9 mouse cellular contexts compared by ENCODE assay signal in the genomic region with DNA sequence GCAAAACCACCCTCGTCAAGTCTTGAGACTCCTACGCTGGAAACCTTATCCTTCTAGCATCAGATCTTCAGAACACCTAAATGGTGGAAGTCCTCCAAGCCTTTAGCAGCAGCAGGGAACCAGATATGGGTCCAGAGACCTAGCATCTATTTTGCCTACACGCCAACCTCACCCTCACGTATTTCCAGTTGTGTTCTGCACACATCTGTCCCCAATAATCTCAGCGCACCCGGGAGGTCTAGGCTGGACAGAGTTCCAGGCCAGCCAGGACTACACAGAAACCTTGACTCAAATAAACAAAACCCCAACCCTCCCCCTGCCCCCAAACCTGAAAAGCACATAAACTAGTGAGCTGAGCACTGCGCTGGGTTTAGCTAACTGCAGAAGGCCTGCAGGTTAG. TPM values are rescaled to one million over a fixed set of nuclear protein-coding genes. Genes with fewer than 3 reads are reported as not detected.
A peak's percentile ranks its signal among the peaks of the same experiment; 100 is the strongest.
DNase-seq lines count a peak whose midpoint lies in the region; ATAC-seq and TF ChIP-seq lines count a peak whose summit lies in the region.
"Had no signal": no experiment of that assay in that cellular context is flagged by ENCODE, and none has a peak within 500 bp of the region (broad histone marks: within the 10 kb centered on the region; RNA-seq: fewer than 3 reads in every experiment).

No protein-coding gene starts in this region.

- H3K4me3 ChIP-seq in gastrocnemius, adult 2 months, result peak overlapping the region; percentile 49
- peak overlapping the region; percentile 44 for H3K4me3 ChIP-seq in ES-Bruce4 (ENCODE audit: low read depth, low read length)
- H3K4me3 ChIP-seq in forebrain, embryonic 15.5 days, result peak overlapping the region; percentile 85
- peak overlapping the region; percentile 96 for H3K4me3 ChIP-seq in liver, embryonic 13.5 days (replicated peaks)

- ATAC-seq in forebrain, embryonic 15.5 days (replicated peaks), result no peak
- no peak for ATAC-seq in liver, embryonic 13.5 days (ENCODE audit: low read depth)
- ATAC-seq in CD4-positive, CD25-positive, alpha-beta regulatory T cell, adult 4 months, result no peak

- no peaks in the 10 kb centered on the region for H3K27me3 ChIP-seq in ES-Bruce4 (ENCODE audit: control insufficient read depth, insufficient read depth, low read length, poor library complexity, severe bottlenecking)
- no peaks in the 10 kb centered on the region for H3K27me3 ChIP-seq in forebrain, embryonic 15.5 days
- no peaks in the 10 kb centered on the region for H3K27me3 ChIP-seq in liver, embryonic 13.5 days

- no peak for TF ChIP-seq POLR2A in ES-Bruce4 (IDR thresholded peaks at IDR 0.05; ENCODE audit: insufficient read depth, low read length)

- TF ChIP-seq EP300 in ES-Bruce4 (IDR thresholded peaks at IDR 0.05; ENCODE audit: insufficient read depth, low read depth, low read length), result 0 out of 2 replicates have a peak, but pooled peaks have one; percentile 9

- DNase-seq in gastrocnemius, adult 2 months, result no peak
- DNase-seq in gastrocnemius, postnatal 10 days, result no peak
- DNase-seq in liver, embryonic 13.5 days, result no peak
- no peak for DNase-seq in urinary bladder, postnatal 14 days (ENCODE audit: low spot score)
- DNase-seq in thymus, adult 18-20 months, result no peak

- intact Hi-C loops in gastrocnemius, adult 2 months (cut with DNase I), result no loop called here

- no peaks in the 10 kb centered on the region for H3K36me3 ChIP-seq in ES-Bruce4 (ENCODE audit: control insufficient read depth, insufficient read depth, low read length, poor library complexity, severe bottlenecking)
- H3K36me3 ChIP-seq in forebrain, embryonic 15.5 days, result no peaks in the 10 kb centered on the region
- H3K36me3 ChIP-seq in liver, embryonic 13.5 days, result peaks cover 15% of the 10 kb centered on the region

- H3K4me1 ChIP-seq in ES-Bruce4 (ENCODE audit: control insufficient read depth, insufficient read depth, low read length), result peaks cover 2% of the 10 kb centered on the region
- peaks cover 47% of the 10 kb centered on the region for H3K4me1 ChIP-seq in forebrain, embryonic 15.5 days
- H3K4me1 ChIP-seq in liver, embryonic 13.5 days (replicated peaks), result peaks cover 60% of the 10 kb centered on the region

- TF ChIP-seq CTCF in gastrocnemius, adult 2 months (IDR thresholded peaks at IDR 0.05), result no peak
- TF ChIP-seq CTCF in ES-Bruce4 (IDR thresholded peaks at IDR 0.05; ENCODE audit: low read depth, low read length), result no peak

- H3K9me3 ChIP-seq in ES-Bruce4 (replicated peaks; ENCODE audit: control insufficient read depth, insufficient read depth, low read length, poor library complexity, severe bottlenecking), result peaks cover 6% of the 10 kb centered on the region; the same call in 1 of the 2 replicates
- no peaks in the 10 kb centered on the region for H3K9me3 ChIP-seq in forebrain, embryonic 15.5 days
- H3K9me3 ChIP-seq in liver, embryonic 13.5 days (replicated peaks), result 0 out of 2 replicates have a peak, but pooled peaks cover 3% of the 10 kb centered on the region

- 0 out of 2 replicates have a peak overlapping the region, but pooled peaks have one; percentile 53 for H3K9ac ChIP-seq in ES-Bruce4 (ENCODE audit: low read depth, poor library complexity, severe bottlenecking)
- peak overlapping the region; percentile 25 for H3K9ac ChIP-seq in forebrain, embryonic 15.5 days (replicated peaks)
- peak overlapping the region; percentile 97 for H3K9ac ChIP-seq in liver, embryonic 13.5 days

- WGBS in forebrain, embryonic 15.5 days, result 4% methylated on average over 7 of the region's 7 CpGs
- WGBS in liver, embryonic 13.5 days (ENCODE audit: insufficient replicate concordance), result 25% methylated on average over 7 of the region's 7 CpGs

- peak overlapping the region; percentile 93 for H3K4me2 ChIP-seq in forebrain, embryonic 15.5 days (replicated peaks)
- H3K4me2 ChIP-seq in liver, embryonic 13.5 days, result peak overlapping the region; percentile 87

- peak overlapping the region; percentile 68; the same call in 1 of the 2 replicates for H3K27ac ChIP-seq in gastrocnemius, adult 2 months
- H3K27ac ChIP-seq in ES-Bruce4 (ENCODE audit: insufficient read depth, low read length), result peak overlapping the region; percentile 80
- H3K27ac ChIP-seq in forebrain, embryonic 15.5 days (replicated peaks), result peak overlapping the region; percentile 97
- peak overlapping the region; percentile 88 for H3K27ac ChIP-seq in liver, embryonic 13.5 days

RNA-seq across cellular contexts. Expression of a gene that starts 3.4 kb away (rescaled TPM):
- total RNA-seq in gastrocnemius, adult 2 months (2021), result 1 to 10 TPM; 1.1 to 1.8 TPM
- total RNA-seq in gastrocnemius, postnatal 10 days (2021), result 1 to 10 TPM; 4.7 to 5.6 TPM
- 26.7 and 30.6 TPM in 2 replicates for polyA plus RNA-seq in ES-Bruce4 (2011; ENCODE audit: insufficient read depth, insufficient read length, low read depth, missing spikeins)
- polyA plus RNA-seq in forebrain, embryonic 15.5 days (2015; fragmentation: Nextera tagmentation; extraction: Ambion mirVana), result 18.7 TPM in 2 replicates
- polyA plus RNA-seq in liver, embryonic 13.5 days (2015; fragmentation: Nextera tagmentation; extraction: Ambion mirVana), result 14.0 and 16.2 TPM in 2 replicates
- under 1 TPM; 0.57 to 0.75 TPM for polyA plus RNA-seq in CD4-positive, CD25-positive, alpha-beta regulatory T cell, adult 4 months (2017; shearing (Covaris generic))

RNA-seq across cellular contexts. Expression of a gene that starts 3.9 kb away (rescaled TPM):
- not detected for total RNA-seq in gastrocnemius, adult 2 months (2021)
- total RNA-seq in gastrocnemius, postnatal 10 days (2021), result not detected
- polyA plus RNA-seq in ES-Bruce4 (2011; ENCODE audit: insufficient read depth, insufficient read length, low read depth, missing spikeins), result not detected in 2 replicates
- polyA plus RNA-seq in forebrain, embryonic 15.5 days (2015; fragmentation: Nextera tagmentation; extraction: Ambion mirVana), result 2.1 and 3.7 TPM in 2 replicates
- polyA plus RNA-seq in liver, embryonic 13.5 days (2015; fragmentation: Nextera tagmentation; extraction: Ambion mirVana), result 0.21 and 0.27 TPM in 2 replicates
- not detected for polyA plus RNA-seq in CD4-positive, CD25-positive, alpha-beta regulatory T cell, adult 4 months (2017; shearing (Covaris generic))

RNA-seq across cellular contexts. Expression of a gene that starts 13.6 kb away (rescaled TPM):
- total RNA-seq in gastrocnemius, adult 2 months (2021), result under 1 TPM; 0.53 to 0.79 TPM
- 1 to 10 TPM; 6.7 to 9.4 TPM for total RNA-seq in gastrocnemius, postnatal 10 days (2021)
- 27.5 and 31.3 TPM in 2 replicates for polyA plus RNA-seq in ES-Bruce4 (2011; ENCODE audit: insufficient read depth, insufficient read length, low read depth, missing spikeins)
- 17.7 and 18.3 TPM in 2 replicates for polyA plus RNA-seq in forebrain, embryonic 15.5 days (2015; fragmentation: Nextera tagmentation; extraction: Ambion mirVana)
- polyA plus RNA-seq in liver, embryonic 13.5 days (2015; fragmentation: Nextera tagmentation; extraction: Ambion mirVana), result 1.6 TPM in 2 replicates
- under 1 TPM; 0.32 to 0.73 TPM for polyA plus RNA-seq in CD4-positive, CD25-positive, alpha-beta regulatory T cell, adult 4 months (2017; shearing (Covaris generic))

RNA-seq across cellular contexts. Expression of a gene that starts 35.0 kb away (rescaled TPM):
- total RNA-seq in gastrocnemius, adult 2 months (2021), result not detected
- total RNA-seq in gastrocnemius, postnatal 10 days (2021), result under 1 TPM in 1 of 2 experiments, not detected in 1; 0.18 TPM
- 1.1 TPM in 1 of 2 replicates, not detected in the other for polyA plus RNA-seq in ES-Bruce4 (2011; ENCODE audit: insufficient read depth, insufficient read length, low read depth, missing spikeins)
- polyA plus RNA-seq in forebrain, embryonic 15.5 days (2015; fragmentation: Nextera tagmentation; extraction: Ambion mirVana), result 13.5 and 13.6 TPM in 2 replicates
- 0.07 TPM in 1 of 2 replicates, not detected in the other for polyA plus RNA-seq in liver, embryonic 13.5 days (2015; fragmentation: Nextera tagmentation; extraction: Ambion mirVana)
- not detected for polyA plus RNA-seq in CD4-positive, CD25-positive, alpha-beta regulatory T cell, adult 4 months (2017; shearing (Covaris generic))

RNA-seq across cellular contexts. Expression of a gene that starts 52.9 kb away (rescaled TPM):
- total RNA-seq in gastrocnemius, adult 2 months (2021), result not detected
- total RNA-seq in gastrocnemius, postnatal 10 days (2021), result not detected
- polyA plus RNA-seq in ES-Bruce4 (2011; ENCODE audit: insufficient read depth, insufficient read length, low read depth, missing spikeins), result not detected in 2 replicates
- not detected in 2 replicates for polyA plus RNA-seq in forebrain, embryonic 15.5 days (2015; fragmentation: Nextera tagmentation; extraction: Ambion mirVana)
- polyA plus RNA-seq in liver, embryonic 13.5 days (2015; fragmentation: Nextera tagmentation; extraction: Ambion mirVana), result not detected in 2 replicates
- not detected for polyA plus RNA-seq in CD4-positive, CD25-positive, alpha-beta regulatory T cell, adult 4 months (2017; shearing (Covaris generic))
- total RNA-seq: layer of hippocampus, postnatal 14 days had no signal

Comparison
In these comparisons a context has a peak if more than half of its experiments do, and no peak if none do; other contexts are left out.
1. H3K4me3 ChIP-seq: peak in every context shown above with its lines; median percentile 96 in liver, embryonic 13.5 days; 85 in forebrain, embryonic 15.5 days; 49 in gastrocnemius, adult 2 months; 44 in ES-Bruce4.
2. H3K9ac ChIP-seq: peak in every context shown above with its lines; median percentile 97 in liver, embryonic 13.5 days; 53 in ES-Bruce4; 25 in forebrain, embryonic 15.5 days.